Mouse (Mus musculus): Measurements from ENCODE around the gene Aloxe3. TPM values are rescaled to one million over a fixed set of nuclear protein-coding genes. Genes with fewer than 3 reads are reported as not detected.

The Aloxe3 gene
- total RNA-seq, 1 experiment = 0.49 TPM

GRCm38 (mm10) chr11:69105227-69105626 is 20.5 kb upstream of the Aloxe3 start:
- no peak for DNase-seq (ENCODE audit: low read depth, low spot score)

GRCm38 (mm10) chr11:69105796-69106195 is 19.9 kb upstream of the Aloxe3 start:
- peaks cover 2 to 7% of the 10 kb centered on the region in 2 experiments; a peak in 1 of 4 replicates for H3K4me1 ChIP-seq (ENCODE audit: control insufficient read depth in 2 of 2, insufficient read depth in 2 of 2, low read length in 2 of 2, poor library complexity in 1 of 2)
- no peak overlapping the region for H3K9ac ChIP-seq (ENCODE audit: insufficient read depth, low read depth, low read length, poor library complexity, severe bottlenecking)
- H3K27ac ChIP-seq (ENCODE audit: insufficient read depth, low read depth, low read length, poor library complexity, severe bottlenecking) = no peak overlapping the region
- H3K36me3 ChIP-seq (ENCODE audit: control insufficient read depth, insufficient read depth, low read length, poor library complexity, severe bottlenecking) = peaks cover 62% of the 10 kb centered on the region
- in situ Hi-C loops (cut with MboI; ENCODE audit: low sequenced_read_pairs in 2 of 2, unreplicated experiment in 2 of 2) = no loop called here
- no peaks in the 10 kb centered on the region for H3K9me3 ChIP-seq (ENCODE audit: control insufficient read depth, insufficient read depth, low read depth, low read length)
- DNase-seq (ENCODE audit: low read depth, low spot score) = no peak
- no peak overlapping the region for H3K4me3 ChIP-seq (ENCODE audit: insufficient read depth in 1 of 2, low read depth in 1 of 2, low read length in 2 of 2, poor library complexity in 1 of 2, severe bottlenecking in 1 of 2)
- TF ChIP-seq HCFC1 (IDR thresholded peaks at IDR 0.05; ENCODE audit: borderline replicate concordance, insufficient read depth, low read length) = no peak
- no peak for TF ChIP-seq CHD2 (IDR thresholded peaks at IDR 0.05; ENCODE audit: low read depth, low read length)
- TF ChIP-seq MAFK (IDR thresholded peaks at IDR 0.05; ENCODE audit: insufficient read depth, low read depth, low read length) = no peak
- no peak for TF ChIP-seq ZNF384 (IDR thresholded peaks at IDR 0.05; ENCODE audit: low read depth, low read length)
- TF ChIP-seq ZC3H11A (IDR thresholded peaks at IDR 0.05; ENCODE audit: borderline replicate concordance, low read depth, low read length) = no peak

More at GRCm38 (mm10) chr11:69105227-69105626, 20.5 kb upstream of the Aloxe3 start:
- Histone ChIP-seq H3K4me1 (ENCODE audit: control insufficient read depth in 2 of 2, insufficient read depth in 2 of 2, low read length in 2 of 2, poor library complexity in 1 of 2) (peaks cover 2 to 7% of the 10 kb centered on the region in 2 experiments; a peak in 1 of 4 replicates), H3K9me3 (ENCODE audit: control insufficient read depth, insufficient read depth, low read depth, low read length) (no peaks in the 10 kb centered on the region), H3K4me3 (ENCODE audit: insufficient read depth in 1 of 2, low read depth in 1 of 2, low read length in 2 of 2, poor library complexity in 1 of 2, severe bottlenecking in 1 of 2) (no peak overlapping the region), H3K9ac (ENCODE audit: insufficient read depth, low read depth, low read length, poor library complexity, severe bottlenecking) (no peak overlapping the region), H3K27ac (ENCODE audit: insufficient read depth, low read depth, low read length, poor library complexity, severe bottlenecking) (no peak overlapping the region), H3K36me3 (ENCODE audit: control insufficient read depth, insufficient read depth, low read length, poor library complexity, severe bottlenecking) (peaks cover 65% of the 10 kb centered on the region)
- in situ Hi-C loops (cut with MboI; ENCODE audit: low sequenced_read_pairs in 2 of 2, unreplicated experiment in 2 of 2) = no loop called here
- TF ChIP-seq ZNF384 (IDR thresholded peaks at IDR 0.05; ENCODE audit: low read depth, low read length) (no peak), MAFK (IDR thresholded peaks at IDR 0.05; ENCODE audit: insufficient read depth, low read depth, low read length) (no peak), CHD2 (IDR thresholded peaks at IDR 0.05; ENCODE audit: low read depth, low read length) (no peak), ZC3H11A (IDR thresholded peaks at IDR 0.05; ENCODE audit: borderline replicate concordance, low read depth, low read length) (no peak), HCFC1 (IDR thresholded peaks at IDR 0.05; ENCODE audit: borderline replicate concordance, insufficient read depth, low read length) (no peak)

GRCm38 (mm10) chr11:69106299-69106698 is 19.4 kb upstream of the Aloxe3 start:
- no peaks in the 10 kb centered on the region for H3K9me3 ChIP-seq (ENCODE audit: control insufficient read depth, insufficient read depth, low read depth, low read length)
- no peak overlapping the region for H3K27ac ChIP-seq (ENCODE audit: insufficient read depth, low read depth, low read length, poor library complexity, severe bottlenecking)
- TF ChIP-seq ZNF384 (IDR thresholded peaks at IDR 0.05; ENCODE audit: low read depth, low read length) (no peak), MAFK (IDR thresholded peaks at IDR 0.05; ENCODE audit: insufficient read depth, low read depth, low read length) (no peak), ZC3H11A (IDR thresholded peaks at IDR 0.05; ENCODE audit: borderline replicate concordance, low read depth, low read length) (no peak), CHD2 (IDR thresholded peaks at IDR 0.05; ENCODE audit: low read depth, low read length) (no peak), HCFC1 (IDR thresholded peaks at IDR 0.05; ENCODE audit: borderline replicate concordance, insufficient read depth, low read length) (no peak)
- no peak overlapping the region for H3K9ac ChIP-seq (ENCODE audit: insufficient read depth, low read depth, low read length, poor library complexity, severe bottlenecking)
- in situ Hi-C loops (cut with MboI; ENCODE audit: low sequenced_read_pairs in 2 of 2, unreplicated experiment in 2 of 2) = no loop called here
- H3K4me1 ChIP-seq (ENCODE audit: control insufficient read depth in 2 of 2, insufficient read depth in 2 of 2, low read length in 2 of 2, poor library complexity in 1 of 2) = peaks cover 2 to 7% of the 10 kb centered on the region in 2 experiments; a peak in 1 of 4 replicates
- no peak overlapping the region for H3K4me3 ChIP-seq (ENCODE audit: insufficient read depth in 1 of 2, low read depth in 1 of 2, low read length in 2 of 2, poor library complexity in 1 of 2, severe bottlenecking in 1 of 2)
- peaks cover 57% of the 10 kb centered on the region for H3K36me3 ChIP-seq (ENCODE audit: control insufficient read depth, insufficient read depth, low read length, poor library complexity, severe bottlenecking)
- no peak for DNase-seq (ENCODE audit: low read depth, low spot score)

- H3K27ac ChIP-seq (ENCODE audit: insufficient read depth, low read depth, low read length, poor library complexity, severe bottlenecking) = no peak overlapping the region
- no peak overlapping the region for H3K4me3 ChIP-seq (ENCODE audit: insufficient read depth in 1 of 2, low read depth in 1 of 2, low read length in 2 of 2, poor library complexity in 1 of 2, severe bottlenecking in 1 of 2)
- DNase-seq (ENCODE audit: low read depth, low spot score) = no peak
- TF ChIP-seq CHD2 (IDR thresholded peaks at IDR 0.05; ENCODE audit: low read depth, low read length) = no peak
- TF ChIP-seq ZNF384 (IDR thresholded peaks at IDR 0.05; ENCODE audit: low read depth, low read length) = no peak
- TF ChIP-seq HCFC1 (IDR thresholded peaks at IDR 0.05; ENCODE audit: borderline replicate concordance, insufficient read depth, low read length) = no peak
- no peak for TF ChIP-seq ZC3H11A (IDR thresholded peaks at IDR 0.05; ENCODE audit: borderline replicate concordance, low read depth, low read length)
- TF ChIP-seq MAFK (IDR thresholded peaks at IDR 0.05; ENCODE audit: insufficient read depth, low read depth, low read length) = no peak
- H3K4me1 ChIP-seq (ENCODE audit: control insufficient read depth in 2 of 2, insufficient read depth in 2 of 2, low read length in 2 of 2, poor library complexity in 1 of 2) = peaks cover 2 to 7% of the 10 kb centered on the region in 2 experiments; a peak in 1 of 4 replicates
- no peaks in the 10 kb centered on the region for H3K9me3 ChIP-seq (ENCODE audit: control insufficient read depth, insufficient read depth, low read depth, low read length)
- in situ Hi-C loops (cut with MboI; ENCODE audit: low sequenced_read_pairs in 2 of 2, unreplicated experiment in 2 of 2) = no loop called here
- H3K9ac ChIP-seq (ENCODE audit: insufficient read depth, low read depth, low read length, poor library complexity, severe bottlenecking) = no peak overlapping the region
- peaks cover 52% of the 10 kb centered on the region for H3K36me3 ChIP-seq (ENCODE audit: control insufficient read depth, insufficient read depth, low read length, poor library complexity, severe bottlenecking)
These were observed 18.9 kb upstream of the Aloxe3 start for GRCm38 (mm10) chr11:69106842-69107241.

All from ES-E14 (cell line).